Mouse (Mus musculus) stomach, postnatal 0 days (tissue): ENCODE results near the gene Enah.

Experiments
- CTCF ChIP-seq: IDR thresholded peaks from 2 replicates; pipeline ENCODE4 v1.5.1; 2016; ENCODE audit warnings: antibody characterized with exemption, low read depth, mild to moderate bottlenecking, moderate library complexity
- EP300 ChIP-seq: optimal IDR thresholded peaks from 2 replicates; pipeline ENCODE3; 2016; ENCODE audit warnings: antibody characterized with exemption

DNA sequence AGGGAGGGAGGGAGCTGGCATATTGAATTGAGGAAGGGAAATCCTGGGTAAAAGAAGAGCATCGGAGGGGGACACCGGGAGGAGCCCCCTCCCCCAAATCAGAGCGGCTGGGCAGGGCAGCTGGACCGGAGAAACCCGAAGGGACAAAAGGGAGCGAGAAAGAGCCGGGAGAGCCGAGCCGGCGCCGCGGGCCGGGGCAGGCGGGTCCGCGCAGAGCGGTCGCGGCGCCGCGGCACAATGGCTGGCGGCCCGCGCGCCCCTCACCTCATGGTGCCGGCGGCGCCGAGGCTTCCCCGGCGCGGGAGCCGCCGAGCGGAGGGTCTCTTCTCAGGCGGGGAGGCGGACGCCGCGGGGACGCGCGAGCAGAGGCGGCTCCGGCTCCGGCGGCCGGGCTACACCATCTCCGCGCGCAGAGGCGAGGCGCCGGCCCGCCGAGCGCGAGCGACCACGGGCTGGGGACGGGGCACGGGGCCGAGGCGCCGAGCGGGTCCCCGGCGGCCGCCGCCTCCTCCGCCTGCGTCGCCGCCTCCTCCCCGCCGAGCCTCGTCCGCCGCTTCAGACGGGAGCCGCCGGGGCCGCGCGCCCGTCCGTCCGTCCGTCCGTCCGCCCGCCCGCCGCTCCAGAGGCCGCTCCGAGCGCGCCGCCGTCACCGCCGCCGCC lies 394 bp downstream of the Enah start:
- TF ChIP-seq EP300: no peak
- no peak for TF ChIP-seq CTCF
